Mouse (Mus musculus) layer of hippocampus, postnatal 14 days (tissue): ENCODE measurements around the gene Csrnp3. TPM values are rescaled to one million over a fixed set of nuclear protein-coding genes. Genes with fewer than 3 reads are reported as not detected.

Source experiments
- DNase-seq, 2 experiments: peaks; one replicate each; pipeline ENCODE4 v3.0.0; 2021 to 2022; ENCODE audit warnings: low spot score in 2 of 2, mixed read lengths in 1 of 2
- total RNA-seq, 2 experiments: library from RNA; stranded (reverse); gene quantifications; 2 replicates each; pipeline ENCODE4 v1.2.3; 2021

Csrnp3 gene
- total RNA-seq, 2 experiments from 2014 or later, result 71.9 to 79.3 TPM

DNA sequence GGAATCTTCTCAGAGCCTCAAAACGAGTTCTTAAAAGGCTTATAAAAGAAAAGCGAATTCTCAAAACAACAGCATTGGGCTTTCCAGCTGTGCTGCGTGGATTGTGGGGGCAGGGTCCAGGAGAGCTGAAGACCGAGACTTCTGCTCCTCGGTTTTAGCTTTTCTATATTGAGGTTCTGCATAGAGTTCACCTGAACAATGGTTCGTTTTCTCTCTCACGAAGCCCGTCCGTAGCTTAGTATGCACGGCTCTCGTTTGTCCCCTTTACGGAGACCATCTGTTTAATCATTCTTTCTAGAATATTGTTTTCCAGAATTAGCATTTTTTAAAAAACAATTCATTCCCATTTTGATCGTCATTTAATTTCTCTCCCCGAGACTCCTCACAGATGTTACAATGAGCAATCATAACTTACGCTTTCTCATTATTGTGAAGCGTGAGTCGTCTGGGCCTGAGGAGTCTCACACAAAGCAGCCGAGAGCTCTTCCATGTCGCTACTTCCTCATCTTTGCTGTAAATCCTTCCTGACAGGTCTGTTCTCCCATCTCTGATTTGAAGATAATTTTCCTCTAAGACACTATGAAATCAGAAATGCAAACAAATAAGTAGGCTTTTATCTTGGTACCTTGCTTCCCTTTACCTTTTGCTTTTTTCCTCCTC lies 163.6 kb downstream of the Csrnp3 start:
- no peak for DNase-seq

DNA sequence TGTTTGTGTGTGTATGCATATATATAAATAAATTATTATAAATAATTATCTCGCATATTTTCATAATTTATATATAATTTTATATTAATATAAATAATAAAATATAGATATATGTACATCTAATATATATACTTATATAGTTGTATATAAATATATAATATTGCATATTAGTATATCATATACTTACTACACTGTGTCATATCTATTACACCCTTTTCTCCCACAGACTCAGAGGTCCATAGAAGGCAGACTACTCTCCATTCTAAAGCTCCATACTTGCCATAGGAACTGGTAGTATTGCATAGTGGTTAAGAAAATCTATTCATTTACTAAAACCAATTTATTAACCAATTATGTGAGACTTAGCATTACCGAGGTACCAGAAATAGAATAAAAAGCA lies 164.1 kb downstream of the Csrnp3 start:
- no peak for DNase-seq

DNA sequence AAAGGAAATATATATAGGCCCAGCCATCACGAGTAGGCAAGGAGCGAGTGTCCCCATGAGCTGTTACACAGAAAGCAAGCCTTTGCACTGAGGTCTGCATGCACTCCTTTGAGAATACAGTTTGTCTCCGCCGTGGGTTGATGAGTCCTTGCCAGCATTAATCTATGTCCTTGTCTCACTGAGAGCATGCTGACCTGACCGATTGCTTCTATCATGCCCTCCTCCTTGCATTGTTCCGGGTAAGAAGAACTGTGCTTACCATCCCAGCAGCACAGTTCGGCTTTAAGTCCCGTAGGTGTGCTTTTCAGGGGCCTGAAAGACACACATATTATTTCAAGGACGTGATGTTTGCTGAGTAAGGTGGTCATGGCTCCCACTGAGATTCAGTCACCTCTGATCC lies 173.1 kb downstream of the Csrnp3 start:
- DNase-seq, result no peak

DNA sequence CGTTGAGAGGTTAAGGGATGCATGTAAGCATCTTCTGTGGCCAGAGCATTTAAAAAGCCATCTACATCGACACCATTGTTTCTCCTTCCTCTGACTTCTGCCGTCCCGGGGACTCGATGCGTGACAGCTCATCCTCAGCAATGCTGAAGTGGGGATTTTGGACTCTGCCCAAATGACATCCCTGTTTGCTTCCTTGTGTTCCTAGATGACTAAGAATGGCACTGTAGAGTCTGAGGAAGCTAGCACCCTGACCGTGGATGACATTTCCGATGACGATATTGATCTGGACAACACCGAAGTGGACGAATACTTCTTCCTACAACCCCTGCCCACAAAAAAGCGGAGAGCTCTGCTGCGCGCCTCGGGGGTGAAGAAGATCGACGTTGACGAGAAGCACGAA lies 173.7 kb downstream of the Csrnp3 start:
- no peak for DNase-seq

DNA sequence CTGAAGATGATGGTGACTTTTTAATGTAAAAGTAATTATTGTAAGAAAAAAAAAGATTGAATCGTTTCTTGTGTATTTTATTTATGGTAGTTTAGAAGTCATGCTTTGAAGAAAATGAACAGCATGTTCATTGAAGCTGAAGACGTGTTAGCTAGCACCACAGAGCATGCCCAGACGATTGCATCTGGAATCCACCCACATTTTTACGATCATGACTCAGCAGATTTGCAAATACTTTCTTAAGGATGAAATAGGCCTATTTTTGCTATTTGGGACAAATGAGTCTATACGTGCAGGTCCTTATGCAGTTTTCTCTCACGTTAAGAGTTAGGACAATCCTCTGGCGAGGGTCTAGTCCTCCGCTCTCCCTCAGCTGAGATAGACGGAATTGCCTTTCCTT lies 177.9 kb downstream of the Csrnp3 start:
- no peak for DNase-seq

DNA sequence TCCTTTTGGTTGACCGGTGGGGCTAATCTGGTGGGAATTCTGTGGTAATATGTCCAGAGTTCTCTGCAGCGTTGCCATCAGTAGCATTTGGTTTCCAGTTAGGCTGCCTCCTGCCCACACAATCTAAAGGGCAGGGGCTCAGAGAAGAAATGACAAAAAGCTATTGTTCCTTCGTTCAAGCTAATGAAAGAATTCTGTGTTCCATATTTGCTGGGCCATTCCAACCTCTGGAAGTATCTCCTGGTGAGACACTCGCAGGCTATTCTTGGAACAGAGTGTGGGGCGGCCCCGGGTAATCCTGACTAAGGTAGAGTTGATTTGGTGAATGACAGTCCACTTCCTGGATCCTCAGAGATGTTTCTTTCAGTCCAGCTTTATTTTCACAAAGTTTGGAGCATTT lies 179.3 kb downstream of the Csrnp3 start:
- no peak for DNase-seq

DNA sequence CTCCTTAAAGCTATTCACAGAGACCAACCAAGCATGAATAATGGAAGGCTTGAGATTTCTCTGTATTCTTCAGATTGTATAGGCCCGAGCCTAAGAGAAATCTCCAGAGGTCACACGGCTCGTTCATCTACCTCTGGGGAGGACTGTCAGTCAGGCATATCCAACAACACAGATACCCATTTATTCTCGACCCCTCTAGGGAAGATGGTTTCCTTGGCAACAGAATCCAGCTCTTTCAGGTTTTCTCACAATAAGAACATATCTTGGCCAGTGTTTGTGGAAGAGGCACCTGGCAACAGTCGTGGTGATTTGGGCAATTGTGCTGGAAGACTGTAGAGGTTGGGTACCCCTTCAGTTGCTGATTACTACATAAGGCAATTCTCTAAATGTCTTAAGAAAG lies 183.2 kb downstream of the Csrnp3 start:
- DNase-seq, result no peak

DNA sequence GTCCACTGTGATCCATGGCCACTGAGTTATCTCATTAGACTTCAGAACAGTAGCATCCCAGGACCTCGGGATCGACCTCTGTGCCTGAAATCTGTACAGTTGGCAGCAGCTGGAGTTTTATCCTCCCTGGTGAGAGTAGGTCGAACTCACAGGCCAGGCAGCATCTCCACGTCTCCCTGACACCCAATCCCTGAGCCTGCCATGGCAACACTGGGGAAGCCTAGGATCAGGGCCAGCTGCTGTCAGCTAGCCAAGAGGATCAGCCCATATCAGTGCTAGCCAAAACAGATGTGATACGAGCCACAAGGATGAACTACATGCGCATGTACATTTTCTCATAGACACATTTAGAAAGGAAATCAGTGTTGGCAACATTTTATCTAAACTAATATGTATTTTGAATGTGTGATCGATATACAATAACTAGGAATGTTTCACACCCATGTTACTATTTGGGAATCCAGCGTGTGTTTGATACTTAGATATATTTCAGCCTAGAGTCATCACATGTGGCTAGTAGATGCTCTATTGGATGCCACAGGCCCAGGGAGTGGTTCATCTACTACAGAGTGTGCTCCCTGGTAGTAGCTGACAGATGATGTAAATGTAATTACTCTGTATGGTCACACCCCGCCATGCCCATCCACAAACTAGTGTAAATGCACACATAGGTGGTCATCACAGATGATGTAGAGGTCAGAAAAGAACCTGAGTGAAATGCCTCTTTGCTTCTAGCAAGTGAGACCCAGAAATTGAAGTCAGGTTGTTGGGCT lies 189.5 kb downstream of the Csrnp3 start:
- peak in 1 of 2 experiments; percentile 51 for DNase-seq

DNA sequence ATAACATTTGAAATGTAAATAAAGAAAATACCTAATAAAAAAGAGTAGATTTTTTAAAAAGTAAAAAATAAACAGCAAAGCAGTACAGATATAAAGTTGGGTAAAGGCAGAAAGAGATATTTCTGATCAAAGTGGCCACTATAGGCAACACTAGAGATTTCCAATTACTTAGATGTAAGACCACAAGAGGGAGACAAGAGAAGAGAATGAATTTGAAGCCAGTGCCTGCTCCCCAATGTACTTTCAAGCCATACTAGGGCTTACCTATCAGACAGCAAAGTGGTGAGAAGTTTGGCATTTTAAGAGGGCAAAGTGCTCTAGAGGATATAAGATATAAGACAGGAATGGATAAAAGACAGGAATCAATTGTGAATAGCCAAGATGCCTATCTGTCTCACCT lies 195.0 kb downstream of the Csrnp3 start:
- DNase-seq, result no peak

DNA sequence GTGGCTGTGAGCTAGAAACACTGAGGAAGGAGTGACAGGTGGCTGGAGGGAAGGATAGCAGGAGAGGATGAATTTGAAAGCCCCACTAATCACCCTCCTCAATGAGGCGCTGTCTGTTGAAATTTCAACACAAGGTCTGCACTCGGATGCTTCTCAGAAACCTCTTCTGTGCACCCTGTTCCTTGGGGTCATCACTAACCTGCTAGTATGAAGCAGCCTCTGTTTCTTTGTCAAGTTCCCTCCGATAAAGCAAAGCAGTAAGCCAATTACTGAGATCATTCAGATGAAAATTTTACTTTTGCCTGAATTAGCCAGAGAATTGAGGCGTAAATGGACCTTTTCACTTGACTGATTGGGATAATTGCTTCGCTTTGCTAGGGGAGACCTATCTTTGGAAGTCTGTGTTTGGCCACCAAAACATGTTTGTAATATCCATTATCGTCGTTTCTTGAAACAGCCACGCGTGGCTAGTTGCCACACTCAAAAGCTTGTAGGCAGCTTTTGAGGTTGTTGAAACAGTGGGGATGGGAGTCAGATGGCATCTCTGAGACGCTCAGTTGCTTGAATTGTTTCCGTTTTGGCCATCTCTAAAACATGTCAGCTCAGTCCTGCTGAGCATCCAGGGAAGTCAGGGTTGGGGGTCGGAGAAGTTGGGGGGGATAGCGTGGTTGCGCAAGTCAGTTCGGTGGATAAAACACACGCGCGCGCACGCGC lies 195.8 kb downstream of the Csrnp3 start:
- DNase-seq, result peak in 1 of 2 experiments; percentile 34

DNA sequence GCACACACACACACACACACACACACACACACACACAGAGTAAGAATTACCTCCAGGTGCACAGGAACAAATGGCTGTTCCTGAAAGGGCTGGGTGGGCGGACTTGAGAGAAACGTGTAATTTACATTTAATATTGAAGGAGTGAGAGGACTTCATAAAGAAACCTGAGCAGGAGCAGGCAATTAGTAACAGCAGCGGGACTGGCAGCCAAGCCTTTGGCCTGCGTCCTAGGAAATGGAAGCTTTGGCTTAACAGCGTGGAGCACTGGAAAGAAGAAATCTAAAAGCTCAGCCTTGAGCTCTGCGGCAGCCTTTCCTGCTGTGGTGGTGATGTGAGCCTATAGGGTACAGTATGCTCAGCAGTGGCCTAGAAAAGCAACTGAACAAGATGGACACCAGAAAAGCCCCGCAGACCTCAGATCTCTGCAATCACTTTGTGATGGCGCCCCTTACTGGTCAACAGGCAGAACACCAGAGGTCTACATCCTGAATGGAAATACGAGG lies 196.4 kb downstream of the Csrnp3 start:
- DNase-seq, result peak; percentile 67 to 68

DNA sequence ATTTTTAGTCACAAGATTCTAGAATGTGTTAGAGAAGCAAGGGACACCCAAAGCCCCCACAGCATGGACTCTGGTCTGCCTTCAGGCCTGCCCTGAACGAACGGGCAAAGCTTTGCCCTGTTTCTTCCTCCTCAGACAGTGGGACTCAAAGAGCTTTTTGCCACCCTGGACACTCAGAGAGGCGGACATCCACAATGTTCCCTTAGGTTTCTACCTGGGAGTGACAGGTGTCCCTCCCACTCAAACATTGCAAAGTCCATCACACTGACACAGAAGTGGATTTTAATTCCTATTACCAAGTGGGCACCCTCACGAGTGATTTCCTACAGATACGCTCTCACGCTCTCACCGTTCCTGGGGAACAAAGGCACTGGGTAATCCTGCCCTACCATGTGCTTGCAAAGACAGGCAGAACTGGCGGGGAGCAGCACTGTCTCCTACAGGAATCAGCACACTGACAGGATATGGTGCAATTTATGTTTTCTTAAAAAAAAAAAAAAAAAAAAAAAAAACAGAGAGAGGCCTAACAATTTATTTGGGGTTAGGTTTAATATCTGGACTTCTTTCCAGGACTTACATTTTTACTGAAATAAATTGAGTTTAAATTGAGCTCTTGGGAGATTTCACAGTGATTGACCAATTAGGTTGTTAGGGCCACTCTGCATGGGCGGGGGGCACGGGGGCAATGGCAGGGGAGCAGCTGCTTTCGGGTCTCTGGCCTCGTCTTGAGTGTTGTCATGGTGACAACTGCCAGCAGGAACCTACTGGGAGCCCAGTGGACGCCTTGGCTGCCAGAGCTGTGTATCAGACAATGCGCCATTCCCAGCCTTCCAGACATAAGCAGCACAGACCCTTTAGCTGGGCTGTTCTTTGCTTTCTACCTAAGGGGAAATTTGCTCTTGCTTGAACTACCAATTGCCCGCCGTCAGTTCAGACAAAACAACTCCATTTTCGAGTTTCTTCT lies 198.2 kb downstream of the Csrnp3 start:
- DNase-seq, result no peak

DNA sequence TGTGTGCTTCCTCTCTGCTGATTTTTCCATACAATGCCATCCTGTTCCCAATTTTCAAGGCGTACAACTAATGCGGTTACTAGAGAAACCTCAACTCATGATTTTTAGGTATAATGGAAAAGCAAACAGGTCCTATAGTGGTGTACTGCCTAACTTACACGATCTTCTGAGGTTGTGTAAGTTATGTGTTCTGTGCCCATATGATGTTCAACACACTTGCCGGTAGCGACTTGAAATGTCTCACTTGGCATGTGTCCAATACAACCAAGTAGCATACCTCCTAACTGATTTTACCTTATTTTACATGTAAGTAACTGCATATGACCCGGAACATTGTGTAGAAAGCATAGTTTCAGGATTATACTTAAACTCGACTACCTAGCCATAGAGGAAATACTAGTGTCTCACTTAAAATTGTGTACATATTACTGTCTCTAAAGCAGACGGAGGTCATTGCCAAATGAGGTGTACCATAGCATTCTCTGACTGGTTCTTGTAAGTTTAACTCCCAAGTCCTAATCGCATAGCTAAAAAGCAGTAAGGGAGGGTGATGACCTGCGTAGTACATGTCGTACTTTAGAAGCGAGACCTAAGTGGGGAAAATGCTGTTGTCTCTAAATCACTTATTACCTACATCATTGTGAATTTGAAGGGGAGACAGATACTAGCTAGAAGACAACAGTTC lies 199.0 kb downstream of the Csrnp3 start:
- DNase-seq, result no peak

DNA sequence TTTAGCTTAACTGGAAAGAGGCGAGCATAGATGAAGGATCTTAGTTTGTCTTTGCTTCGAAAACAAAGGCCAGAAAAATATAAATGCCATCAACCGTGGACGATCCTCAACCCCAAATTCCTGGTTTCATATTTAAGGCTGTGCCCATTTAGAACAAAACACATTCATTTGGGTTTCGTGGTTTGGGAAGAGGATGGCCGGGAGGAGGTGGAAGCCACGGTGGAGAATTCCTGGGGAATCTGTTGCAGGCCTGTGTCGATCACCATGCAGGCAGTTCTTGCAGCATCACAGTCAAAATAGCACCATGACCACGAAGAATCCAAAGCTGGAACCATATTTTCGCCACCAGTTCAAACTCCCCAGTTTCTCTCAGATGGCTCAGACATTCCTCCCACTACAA lies 217.7 kb downstream of the Csrnp3 start:
- DNase-seq, result no peak

DNA sequence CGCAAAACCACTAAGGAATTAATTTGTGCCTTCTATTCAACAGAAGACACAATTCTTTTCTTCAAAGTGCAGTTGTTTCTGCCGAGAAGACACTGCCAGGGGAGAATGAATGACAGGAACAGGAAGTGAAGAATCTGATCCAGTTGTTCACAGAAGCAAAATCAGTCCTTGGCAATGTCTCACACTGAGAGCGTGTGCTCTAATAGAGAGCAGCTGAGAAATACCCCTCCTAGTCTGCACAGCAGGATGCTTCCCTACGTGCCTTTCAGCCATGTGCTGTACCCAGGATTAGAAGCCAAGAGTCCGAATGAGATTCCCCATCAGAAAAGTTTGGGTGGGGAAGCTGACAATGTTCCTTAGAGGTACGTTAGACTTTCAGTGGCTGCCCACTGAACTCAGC lies 223.9 kb downstream of the Csrnp3 start:
- no peak for DNase-seq

DNA sequence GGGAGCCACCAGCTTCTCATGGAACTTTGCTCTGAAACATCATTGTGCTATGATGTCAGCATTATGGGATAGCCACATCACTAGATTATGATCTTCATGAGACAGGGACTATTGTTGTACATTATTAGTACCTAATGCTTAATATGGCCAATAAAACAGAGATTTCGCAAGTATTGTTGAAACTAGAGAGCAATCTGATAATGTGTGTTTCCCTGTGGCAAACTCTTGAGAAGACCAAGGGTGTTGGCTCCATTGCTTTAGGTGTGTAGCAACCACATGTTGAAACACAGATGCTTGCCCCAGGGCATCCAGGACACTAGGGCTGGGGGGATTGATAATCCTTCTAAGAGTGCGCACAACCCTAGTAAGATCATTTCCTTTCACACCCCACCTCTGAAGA lies 235.2 kb downstream of the Csrnp3 start:
- DNase-seq, result no peak
